8 mouse cellular contexts compared by ENCODE assay signal in genomic region chr8:105533439-105533838, GRCm38 (mm10). TPM values are rescaled to one million over a fixed set of nuclear protein-coding genes. Genes with fewer than 3 reads are reported as not detected.
DNase-seq lines count a peak whose midpoint lies in the region; ATAC-seq and TF ChIP-seq lines count a peak whose summit lies in the region.

No protein-coding gene starts in this region.

- 8% methylated on average over 2 of the region's 2 CpGs for WGBS in lung, adult 2 months
- WGBS in heart, embryonic 14.5 days: 2% methylated on average over 2 of the region's 2 CpGs
- 22% methylated on average over 2 of the region's 2 CpGs for WGBS in limb, embryonic 15.5 days
- WGBS in stomach, embryonic 14.5 days: 12% methylated on average over 2 of the region's 2 CpGs

- H3K4me1 ChIP-seq in lung, adult 2 months (ENCODE audit: control insufficient read depth, insufficient read depth, low read length): peaks cover 29% of the 10 kb centered on the region
- peaks cover 4 to 15% of the 10 kb centered on the region in 2 experiments; a peak in 3 of 4 replicates for H3K4me1 ChIP-seq in heart, embryonic 14.5 days (ENCODE audit: control insufficient read depth in 2 of 2, insufficient read depth in 2 of 2, low read length in 2 of 2)
- peaks cover 10% of the 10 kb centered on the region for H3K4me1 ChIP-seq in limb, embryonic 15.5 days
- peaks cover 13% of the 10 kb centered on the region for H3K4me1 ChIP-seq in stomach, embryonic 14.5 days (ENCODE audit: control insufficient read depth, insufficient read depth, low read length)

- H3K9ac ChIP-seq in heart, embryonic 14.5 days (ENCODE audit: low read length): no peak overlapping the region
- H3K9ac ChIP-seq in limb, embryonic 15.5 days: no peak overlapping the region
- H3K9ac ChIP-seq in stomach, embryonic 14.5 days (replicated peaks; ENCODE audit: low read depth, low read length): no peak overlapping the region

- H3K27ac ChIP-seq in heart, embryonic 14.5 days (replicated peaks in 1 of 2; ENCODE audit: control insufficient read depth in 1 of 2, insufficient read depth in 1 of 2, low read depth in 2 of 2, low read length in 2 of 2): peak overlapping the region; percentile 35 to 56
- peak overlapping the region; percentile 54; the same call in 1 of the 2 replicates for H3K27ac ChIP-seq in limb, embryonic 15.5 days
- H3K27ac ChIP-seq in stomach, embryonic 14.5 days (ENCODE audit: low read length): peak overlapping the region; percentile 83

- no peak overlapping the region for H3K4me2 ChIP-seq in heart, embryonic 14.5 days (ENCODE audit: low read length)
- H3K4me2 ChIP-seq in limb, embryonic 15.5 days: no peak overlapping the region
- no peak overlapping the region for H3K4me2 ChIP-seq in stomach, embryonic 14.5 days (replicated peaks; ENCODE audit: low read depth, low read length)

- no peak overlapping the region for H3K4me3 ChIP-seq in lung, adult 2 months (replicated peaks; ENCODE audit: extremely low read depth, low read depth, low read length)
- no peak overlapping the region for H3K4me3 ChIP-seq in heart, embryonic 14.5 days (ENCODE audit: control insufficient read depth in 1 of 2, insufficient read depth in 1 of 2, low read depth in 1 of 2, low read length in 2 of 2)
- H3K4me3 ChIP-seq in limb, embryonic 15.5 days: no peak overlapping the region
- H3K4me3 ChIP-seq in stomach, embryonic 14.5 days (ENCODE audit: low read depth, low read length): no peak overlapping the region

- no peaks in the 10 kb centered on the region for H3K27me3 ChIP-seq in heart, embryonic 14.5 days (ENCODE audit: control insufficient read depth, insufficient read depth, low read length)
- no peaks in the 10 kb centered on the region for H3K27me3 ChIP-seq in limb, embryonic 15.5 days
- no peaks in the 10 kb centered on the region for H3K27me3 ChIP-seq in stomach, embryonic 14.5 days (ENCODE audit: control insufficient read depth, insufficient read depth, low read length)

- no peak for TF ChIP-seq CTCF in lung, adult 2 months (IDR thresholded peaks at IDR 0.05; ENCODE audit: insufficient read depth, low read length)

- H3K9me3 ChIP-seq in heart, embryonic 14.5 days (ENCODE audit: control insufficient read depth, low read length): no peaks in the 10 kb centered on the region
- no peaks in the 10 kb centered on the region for H3K9me3 ChIP-seq in limb, embryonic 15.5 days
- no peaks in the 10 kb centered on the region for H3K9me3 ChIP-seq in stomach, embryonic 14.5 days (ENCODE audit: control insufficient read depth, low read depth, low read length)

- 0 out of 2 replicates have a peak, but pooled peaks have one; percentile 41 for ATAC-seq in heart, embryonic 14.5 days (ENCODE audit: insufficient number of reproducible peaks, insufficient read depth, low FRiP score, low read depth)
- ATAC-seq in limb, embryonic 15.5 days (ENCODE audit: insufficient number of reproducible peaks, low FRiP score, low TSS enrichment, low read depth): peak; percentile 33; the same call in 1 of the 2 replicates
- peak; percentile 74; the same call in 1 of the 2 replicates for ATAC-seq in stomach, embryonic 14.5 days (ENCODE audit: insufficient number of reproducible peaks, insufficient read depth, low FRiP score, low read depth)

- no peak for TF ChIP-seq POLR2A in lung, adult 2 months (IDR thresholded peaks at IDR 0.05; ENCODE audit: borderline replicate concordance, extremely low read depth, low read depth, low read length)

- peak; percentile 46 to 63 for DNase-seq in lung, adult 18-20 months
- no peak for DNase-seq in lung, adult 2 months
- no peak for DNase-seq in spleen, postnatal 36 days (ENCODE audit: low spot score in 2 of 2)
- DNase-seq in layer of hippocampus, postnatal 14 days (ENCODE audit: low spot score in 2 of 2): no peak
- DNase-seq in layer of hippocampus, postnatal 25 days (ENCODE audit: extremely low spot score in 1 of 2, low spot score in 1 of 2): no peak

- H3K36me3 ChIP-seq in heart, embryonic 14.5 days (ENCODE audit: control insufficient read depth, insufficient read depth, low read length): peaks cover 56% of the 10 kb centered on the region
- H3K36me3 ChIP-seq in limb, embryonic 15.5 days: peaks cover 52% of the 10 kb centered on the region
- H3K36me3 ChIP-seq in stomach, embryonic 14.5 days (ENCODE audit: control insufficient read depth, insufficient read depth, low read length): peaks cover 27% of the 10 kb centered on the region; the same call in 1 of the 2 replicates

RNA-seq across cellular contexts. Expression of gene Hsd11b2, which starts 14.9 kb away (rescaled TPM):
- polyA plus RNA-seq in lung, adult 2 months (2012; rRNA removed): 2.1 and 4.8 TPM in 2 replicates
- 0.46 and 0.59 TPM in 2 replicates for polyA plus RNA-seq in heart, embryonic 14.5 days (2014; fragmentation: Nextera tagmentation; extraction: Ambion mirVana)
- polyA plus RNA-seq in limb, embryonic 15.5 days (2015; fragmentation: Nextera tagmentation; extraction: Ambion mirVana): 1.2 and 1.9 TPM in 2 replicates
- 2.8 and 3.2 TPM in 2 replicates for polyA plus RNA-seq in stomach, embryonic 14.5 days (2014; fragmentation: Nextera tagmentation; extraction: Ambion mirVana)
- under 1 TPM; 0.18 to 0.21 TPM for total RNA-seq in layer of hippocampus, postnatal 14 days (2021)
- total RNA-seq in layer of hippocampus, postnatal 25 days (2021): under 1 TPM in 1 of 2 experiments, not detected in 1; 0.15 TPM

RNA-seq across cellular contexts. Expression of gene Atp6v0d1, which starts 32.4 kb away (rescaled TPM):
- polyA plus RNA-seq in lung, adult 2 months (2012; rRNA removed): 101 and 121 TPM in 2 replicates
- 59.1 and 64.5 TPM in 2 replicates for polyA plus RNA-seq in heart, embryonic 14.5 days (2014; fragmentation: Nextera tagmentation; extraction: Ambion mirVana)
- polyA plus RNA-seq in limb, embryonic 15.5 days (2015; fragmentation: Nextera tagmentation; extraction: Ambion mirVana): 97.4 and 103 TPM in 2 replicates
- polyA plus RNA-seq in stomach, embryonic 14.5 days (2014; fragmentation: Nextera tagmentation; extraction: Ambion mirVana): 75.8 and 82.9 TPM in 2 replicates
- 100 to 1,000 TPM; 321 to 323 TPM for total RNA-seq in layer of hippocampus, postnatal 14 days (2021)
- total RNA-seq in layer of hippocampus, postnatal 25 days (2021): 100 to 1,000 TPM; 293 to 332 TPM

RNA-seq across cellular contexts. Expression of gene Zdhhc1, which starts 36.7 kb away (rescaled TPM):
- polyA plus RNA-seq in lung, adult 2 months (2012; rRNA removed): 130 and 133 TPM in 2 replicates
- 21.8 and 24.5 TPM in 2 replicates for polyA plus RNA-seq in heart, embryonic 14.5 days (2014; fragmentation: Nextera tagmentation; extraction: Ambion mirVana)
- polyA plus RNA-seq in limb, embryonic 15.5 days (2015; fragmentation: Nextera tagmentation; extraction: Ambion mirVana): 40.0 and 42.2 TPM in 2 replicates
- 33.9 and 37.2 TPM in 2 replicates for polyA plus RNA-seq in stomach, embryonic 14.5 days (2014; fragmentation: Nextera tagmentation; extraction: Ambion mirVana)
- total RNA-seq in layer of hippocampus, postnatal 14 days (2021): 10 to 100 TPM; 20.8 to 22.4 TPM
- total RNA-seq in layer of hippocampus, postnatal 25 days (2021): 10 to 100 TPM; 27.6 to 34.0 TPM

Comparison
In these comparisons a context has a peak if more than half of its experiments do, and no peak if none do; other contexts are left out.
1. DNase-seq: peak in lung, adult 18-20 months (2 of 2); none in lung, adult 2 months (single experiment), spleen, postnatal 36 days (0 of 2), layer of hippocampus, postnatal 14 days (0 of 2) and layer of hippocampus, postnatal 25 days (0 of 2).
2. Peak in every context shown above with its lines, with median percentiles within 50 percentile points of each other: ATAC-seq and H3K27ac ChIP-seq.